Mouse (Mus musculus): ENCODE measurements at regions not wholly inside any gene's neighbourhood (a gene's known extent, or its start where the extent isn't known, plus 50 kb on each side); places are given as distances from the start of the nearest gene placed in this dataset.

GRCm38 (mm10) chr2:113959025-113959767 is 54.2 kb downstream of the Gjd2 start:
- ATAC-seq: no peak
- 64% methylated on average over 6 of the region's 6 CpGs for WGBS
- Histone ChIP-seq H3K9ac (no peak overlapping the region), H3K9me3 (no peaks in the 10 kb centered on the region), H3K27me3 (replicated peaks) (no peaks in the 10 kb centered on the region), H3K36me3 (no peaks in the 10 kb centered on the region), H3K27ac (no peak overlapping the region), H3K4me1 (replicated peaks) (no peaks in the 10 kb centered on the region), H3K4me2 (replicated peaks) (no peak overlapping the region), H3K4me3 (replicated peaks) (no peak overlapping the region)

GRCm38 (mm10) chr2:113952480-113952879 is 60.9 kb downstream of the Gjd2 start:
- no peaks in the 10 kb centered on the region for H3K9me3 ChIP-seq
- no peaks in the 10 kb centered on the region for H3K36me3 ChIP-seq
- H3K27me3 ChIP-seq (replicated peaks): no peaks in the 10 kb centered on the region
- H3K4me3 ChIP-seq (replicated peaks): no peak overlapping the region
- H3K27ac ChIP-seq: no peak overlapping the region
- no peaks in the 10 kb centered on the region for H3K4me1 ChIP-seq (replicated peaks)
- no peak overlapping the region for H3K9ac ChIP-seq
- no peak for ATAC-seq
- no peak overlapping the region for H3K4me2 ChIP-seq (replicated peaks)

- no peak for ATAC-seq
- no peaks in the 10 kb centered on the region for H3K27me3 ChIP-seq (replicated peaks)
- H3K9ac ChIP-seq: no peak overlapping the region
- WGBS: 50% methylated on average over 2 of the region's 2 CpGs
- H3K4me2 ChIP-seq (replicated peaks): no peak overlapping the region
- H3K4me1 ChIP-seq (replicated peaks): no peaks in the 10 kb centered on the region
- no peak overlapping the region for H3K27ac ChIP-seq
- no peaks in the 10 kb centered on the region for H3K36me3 ChIP-seq
- H3K4me3 ChIP-seq (replicated peaks): no peak overlapping the region
- H3K9me3 ChIP-seq: no peaks in the 10 kb centered on the region
Measured at GRCm38 (mm10) chr2:113949296-113949990, 64.0 kb downstream of the Gjd2 start.

GRCm38 (mm10) chr2:113931689-113932088 is 81.7 kb downstream of the Gjd2 start:
- Histone ChIP-seq H3K36me3 (no peaks in the 10 kb centered on the region), H3K27ac (no peak overlapping the region), H3K4me2 (replicated peaks) (no peak overlapping the region), H3K27me3 (replicated peaks) (no peaks in the 10 kb centered on the region), H3K4me1 (replicated peaks) (no peaks in the 10 kb centered on the region), H3K4me3 (replicated peaks) (no peak overlapping the region), H3K9ac (no peak overlapping the region), H3K9me3 (no peaks in the 10 kb centered on the region)
- WGBS: 83% methylated on average over 4 of the region's 4 CpGs
- ATAC-seq: no peak

- Histone ChIP-seq H3K4me2 (replicated peaks) (no peak overlapping the region), H3K4me3 (replicated peaks) (no peak overlapping the region), H3K4me1 (replicated peaks) (no peaks in the 10 kb centered on the region), H3K9me3 (no peaks in the 10 kb centered on the region), H3K9ac (no peak overlapping the region), H3K27me3 (replicated peaks) (no peaks in the 10 kb centered on the region), H3K27ac (no peak overlapping the region), H3K36me3 (no peaks in the 10 kb centered on the region)
- ATAC-seq: no peak
- 56% methylated on average over 1 of the region's 1 CpGs for WGBS
Measured at GRCm38 (mm10) chr2:113930948-113931347, 82.5 kb downstream of the Gjd2 start.

GRCm38 (mm10) chr2:113929650-113930049 is 81.2 kb upstream of the Arhgap11a start:
- Histone ChIP-seq H3K4me1 (replicated peaks) (no peaks in the 10 kb centered on the region), H3K36me3 (no peaks in the 10 kb centered on the region), H3K9me3 (no peaks in the 10 kb centered on the region), H3K9ac (no peak overlapping the region), H3K27ac (no peak overlapping the region), H3K4me3 (replicated peaks) (no peak overlapping the region), H3K4me2 (replicated peaks) (no peak overlapping the region), H3K27me3 (replicated peaks) (no peaks in the 10 kb centered on the region)
- no peak for ATAC-seq
- 92% methylated on average over 1 of the region's 1 CpGs for WGBS

GRCm38 (mm10) chr2:113924138-113924537 is 75.7 kb upstream of the Arhgap11a start:
- no peak for ATAC-seq
- Histone ChIP-seq H3K27me3 (replicated peaks) (no peaks in the 10 kb centered on the region), H3K36me3 (no peaks in the 10 kb centered on the region), H3K4me2 (replicated peaks) (no peak overlapping the region), H3K27ac (no peak overlapping the region), H3K4me3 (replicated peaks) (no peak overlapping the region), H3K9ac (no peak overlapping the region), H3K9me3 (no peaks in the 10 kb centered on the region), H3K4me1 (replicated peaks) (no peaks in the 10 kb centered on the region; the same call in 1 of the 2 replicates)
- 30% methylated on average over 2 of the region's 2 CpGs for WGBS

GRCm38 (mm10) chr2:113918913-113919312 is 70.5 kb upstream of the Arhgap11a start:
- Histone ChIP-seq H3K9me3 (no peaks in the 10 kb centered on the region), H3K36me3 (no peaks in the 10 kb centered on the region), H3K4me3 (replicated peaks) (no peak overlapping the region), H3K27me3 (replicated peaks) (no peaks in the 10 kb centered on the region), H3K27ac (no peak overlapping the region), H3K4me2 (replicated peaks) (no peak overlapping the region), H3K9ac (no peak overlapping the region), H3K4me1 (replicated peaks) (no peaks in the 10 kb centered on the region)
- 72% methylated on average over 2 of the region's 2 CpGs for WGBS
- ATAC-seq: no peak

GRCm38 (mm10) chr2:113914248-113914647 is 65.8 kb upstream of the Arhgap11a start:
- ATAC-seq: 0 out of 2 replicates have a peak, but pooled peaks have one; percentile 36
- no peak overlapping the region for H3K4me2 ChIP-seq (replicated peaks)
- no peaks in the 10 kb centered on the region for H3K4me1 ChIP-seq (replicated peaks)
- no peak overlapping the region for H3K9ac ChIP-seq
- no peaks in the 10 kb centered on the region for H3K9me3 ChIP-seq
- H3K4me3 ChIP-seq (replicated peaks): no peak overlapping the region
- no peaks in the 10 kb centered on the region for H3K36me3 ChIP-seq
- WGBS: 34% methylated on average over 2 of the region's 2 CpGs
- H3K27ac ChIP-seq: no peak overlapping the region
- no peaks in the 10 kb centered on the region for H3K27me3 ChIP-seq (replicated peaks)

GRCm38 (mm10) chr2:113911188-113911587 is 62.7 kb upstream of the Arhgap11a start:
- Histone ChIP-seq H3K9ac (no peak overlapping the region), H3K27ac (no peak overlapping the region), H3K9me3 (no peaks in the 10 kb centered on the region), H3K4me1 (replicated peaks) (no peaks in the 10 kb centered on the region), H3K4me3 (replicated peaks) (no peak overlapping the region), H3K4me2 (replicated peaks) (no peak overlapping the region), H3K36me3 (no peaks in the 10 kb centered on the region), H3K27me3 (replicated peaks) (no peaks in the 10 kb centered on the region)
- 61% methylated on average over 3 of the region's 3 CpGs for WGBS
- no peak for ATAC-seq

GRCm38 (mm10) chr2:113909502-113909901 is 61.0 kb upstream of the Arhgap11a start:
- 90% methylated on average over 4 of the region's 4 CpGs for WGBS
- Histone ChIP-seq H3K36me3 (no peaks in the 10 kb centered on the region), H3K4me2 (replicated peaks) (no peak overlapping the region), H3K4me1 (replicated peaks) (no peaks in the 10 kb centered on the region), H3K4me3 (replicated peaks) (no peak overlapping the region), H3K9ac (no peak overlapping the region), H3K27me3 (replicated peaks) (no peaks in the 10 kb centered on the region), H3K9me3 (no peaks in the 10 kb centered on the region), H3K27ac (no peak overlapping the region)
- no peak for ATAC-seq

- Histone ChIP-seq H3K4me1 (replicated peaks) (no peaks in the 10 kb centered on the region), H3K27ac (no peak overlapping the region), H3K4me3 (replicated peaks) (no peak overlapping the region), H3K9ac (no peak overlapping the region), H3K4me2 (replicated peaks) (no peak overlapping the region), H3K9me3 (no peaks in the 10 kb centered on the region), H3K27me3 (replicated peaks) (no peaks in the 10 kb centered on the region), H3K36me3 (no peaks in the 10 kb centered on the region)
- ATAC-seq: no peak
- WGBS: 84% methylated on average over 4 of the region's 4 CpGs
Measured at GRCm38 (mm10) chr2:113908636-113909035, 60.2 kb upstream of the Arhgap11a start.

- no peak for ATAC-seq
- Histone ChIP-seq H3K4me1 (replicated peaks) (no peaks in the 10 kb centered on the region), H3K9me3 (no peaks in the 10 kb centered on the region), H3K4me3 (replicated peaks) (no peak overlapping the region), H3K27me3 (replicated peaks) (no peaks in the 10 kb centered on the region), H3K4me2 (replicated peaks) (no peak overlapping the region), H3K27ac (no peak overlapping the region), H3K9ac (no peak overlapping the region), H3K36me3 (no peaks in the 10 kb centered on the region)
- WGBS: 73% methylated on average over 3 of the region's 3 CpGs
Measured at GRCm38 (mm10) chr2:113904414-113904813, 56.0 kb upstream of the Arhgap11a start.
